ENCODE assay signal across 8 mouse cellular contexts in the genomic region with DNA sequence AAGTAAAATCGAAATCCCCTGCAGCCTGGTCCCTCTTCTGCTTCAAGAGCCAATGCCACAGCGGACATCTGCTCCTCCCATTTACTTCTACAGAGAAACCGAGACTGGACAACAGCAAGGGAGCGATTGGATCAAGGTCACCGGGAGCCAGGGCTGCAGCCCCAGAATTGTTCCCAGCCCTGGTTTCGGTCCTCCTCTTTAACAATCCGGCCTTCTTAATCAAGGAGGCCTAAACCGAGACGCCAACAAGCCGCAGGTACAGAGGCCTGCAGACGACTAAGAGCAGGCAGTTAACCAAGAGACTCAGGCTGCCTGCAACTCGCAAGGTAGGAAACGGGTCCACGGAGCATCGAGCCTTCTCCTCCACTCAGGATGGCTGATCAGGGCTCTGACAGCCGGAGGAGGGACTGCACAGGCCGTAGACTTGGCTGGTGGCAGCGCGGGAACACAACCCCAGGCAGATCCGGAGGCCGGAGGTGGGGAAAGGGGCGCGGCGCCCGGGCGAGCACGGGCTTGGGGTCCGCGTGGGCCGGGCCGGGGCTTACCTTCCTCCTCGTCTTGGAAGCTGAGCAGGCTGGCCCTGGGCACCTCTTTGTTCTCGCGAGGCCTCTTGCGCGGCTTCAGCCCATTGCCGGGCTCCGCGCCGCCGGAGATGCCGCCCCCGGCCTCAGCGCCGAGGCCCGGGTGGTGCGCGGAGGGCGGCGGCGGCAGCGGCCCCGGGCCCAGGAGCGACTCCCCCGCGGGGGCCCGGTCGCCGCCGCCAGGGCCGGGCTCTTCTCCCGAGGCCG. TPM values are rescaled to one million over a fixed set of nuclear protein-coding genes. Genes with fewer than 3 reads are reported as not detected.
A peak's percentile ranks its signal among the peaks of the same experiment; 100 is the strongest.
DNase-seq lines count a peak whose midpoint lies in the region; ATAC-seq and TF ChIP-seq lines count a peak whose summit lies in the region.

No protein-coding gene starts in this region.

- DNase-seq in CD8-positive naive resting alpha-beta T cell, adult 2 months (ENCODE audit: low read depth in 2 of 2, low spot score in 2 of 2) = peak; percentile 57 to 61
- DNase-seq in brain, embryonic 14.5 days (ENCODE audit: low read depth) = peak; percentile 70
- peak; percentile 71 to 87 for DNase-seq in kidney, postnatal 4 days
- DNase-seq in lung, adult 2 months = peak; percentile 53
- DNase-seq in testis, postnatal 14 days (ENCODE audit: low spot score) = peak; percentile 75

- peaks cover 4% of the 10 kb centered on the region for H3K27me3 ChIP-seq in erythroblast, embryonic 14.5 days (ENCODE audit: control insufficient read depth)
- no peaks in the 10 kb centered on the region for H3K27me3 ChIP-seq in heart, embryonic 16.5 days (ENCODE audit: control insufficient read depth, insufficient read depth, low read length)
- H3K27me3 ChIP-seq in neural tube, embryonic 15.5 days (replicated peaks) = no peaks in the 10 kb centered on the region

- H3K9me3 ChIP-seq in erythroblast, embryonic 14.5 days (ENCODE audit: control insufficient read depth, low read length) = peaks cover 3% of the 10 kb centered on the region; the same call in 1 of the 2 replicates
- no peaks in the 10 kb centered on the region for H3K9me3 ChIP-seq in heart, embryonic 16.5 days (replicated peaks; ENCODE audit: control insufficient read depth, low read length)
- no peaks in the 10 kb centered on the region for H3K9me3 ChIP-seq in neural tube, embryonic 15.5 days (replicated peaks)

- peaks cover 33% of the 10 kb centered on the region for H3K36me3 ChIP-seq in erythroblast, embryonic 14.5 days (ENCODE audit: control insufficient read depth)
- no peaks in the 10 kb centered on the region; the same call in 1 of the 2 replicates for H3K36me3 ChIP-seq in heart, embryonic 16.5 days (ENCODE audit: control insufficient read depth, insufficient read depth)
- H3K36me3 ChIP-seq in neural tube, embryonic 15.5 days = 0 out of 2 replicates have a peak, but pooled peaks cover 3% of the 10 kb centered on the region

- WGBS in heart, embryonic 16.5 days = under 1% methylated on average over 49 of the region's 63 CpGs
- WGBS in lung, adult 2 months = under 1% methylated on average over 63 of the region's 63 CpGs
- under 1% methylated on average over 49 of the region's 63 CpGs for WGBS in neural tube, embryonic 15.5 days

- peak overlapping the region; percentile 97 for H3K27ac ChIP-seq in heart, embryonic 16.5 days (ENCODE audit: low read length)
- H3K27ac ChIP-seq in neural tube, embryonic 15.5 days (replicated peaks) = peak overlapping the region; percentile 96

- no peak for TF ChIP-seq CTCF in brain, embryonic 14.5 days (IDR thresholded peaks at IDR 0.05; ENCODE audit: borderline replicate concordance, extremely low read depth, insufficient read depth, insufficient read length)
- no peak for TF ChIP-seq CTCF in lung, adult 2 months (IDR thresholded peaks at IDR 0.05; ENCODE audit: insufficient read depth, low read length)

- peak overlapping the region; percentile 98 for H3K9ac ChIP-seq in heart, embryonic 16.5 days (ENCODE audit: low read length)
- H3K9ac ChIP-seq in neural tube, embryonic 15.5 days (replicated peaks) = peak overlapping the region; percentile 96

- peak overlapping the region; percentile 89 for H3K4me2 ChIP-seq in heart, embryonic 16.5 days (ENCODE audit: low read depth, low read length)
- peak overlapping the region; percentile 68 for H3K4me2 ChIP-seq in neural tube, embryonic 15.5 days

- no peak for TF ChIP-seq POLR2A in brain, embryonic 14.5 days (IDR thresholded peaks at IDR 0.05; ENCODE audit: borderline replicate concordance, extremely low read depth, insufficient read depth, insufficient read length, poor library complexity, severe bottlenecking)
- no peak for TF ChIP-seq POLR2A in lung, adult 2 months (IDR thresholded peaks at IDR 0.05; ENCODE audit: borderline replicate concordance, extremely low read depth, low read depth, low read length)

- H3K4me3 ChIP-seq in erythroblast, embryonic 14.5 days (replicated peaks) = peak overlapping the region; percentile 98
- peak overlapping the region; percentile 98 for H3K4me3 ChIP-seq in heart, embryonic 16.5 days (ENCODE audit: low read length)
- peak overlapping the region; percentile 85 for H3K4me3 ChIP-seq in lung, adult 2 months (replicated peaks; ENCODE audit: extremely low read depth, low read depth, low read length)
- H3K4me3 ChIP-seq in neural tube, embryonic 15.5 days (replicated peaks) = peak overlapping the region; percentile 86

- H3K4me1 ChIP-seq in erythroblast, embryonic 14.5 days (ENCODE audit: control insufficient read depth) = peaks cover 46% of the 10 kb centered on the region
- H3K4me1 ChIP-seq in heart, embryonic 16.5 days (ENCODE audit: control insufficient read depth, insufficient read depth, low read length) = peaks cover 11% of the 10 kb centered on the region
- H3K4me1 ChIP-seq in lung, adult 2 months (ENCODE audit: control insufficient read depth, insufficient read depth, low read length) = peaks cover 3% of the 10 kb centered on the region; the same call in 1 of the 2 replicates
- H3K4me1 ChIP-seq in neural tube, embryonic 15.5 days = peaks cover 28% of the 10 kb centered on the region

- peak; percentile 69 for ATAC-seq in heart, embryonic 16.5 days (replicated peaks; ENCODE audit: extremely low read depth, insufficient read depth, low FRiP score)
- peak; percentile 71 for ATAC-seq in neural tube, embryonic 15.5 days (ENCODE audit: low FRiP score)

RNA-seq across cellular contexts. Expression of a gene that starts 0.7 kb away (rescaled TPM):
- 148 and 160 TPM in 2 replicates for polyA plus RNA-seq in brain, embryonic 14.5 days (2012; rRNA removed)
- polyA plus RNA-seq in erythroblast, embryonic 14.5 days (2012) = 1.5 and 2.1 TPM in 2 replicates
- 40.6 and 43.4 TPM in 2 replicates for polyA plus RNA-seq in heart, embryonic 16.5 days (2015; fragmentation: Nextera tagmentation; extraction: Ambion mirVana)
- polyA plus RNA-seq in lung, adult 2 months (2012; rRNA removed) = 12.2 and 21.7 TPM in 2 replicates
- 49.6 and 57.8 TPM in 2 replicates for polyA plus RNA-seq in neural tube, embryonic 15.5 days (2015; fragmentation: Nextera tagmentation; extraction: Ambion mirVana)

RNA-seq across cellular contexts. Expression of a gene that starts 32.5 kb away (rescaled TPM):
- 66.0 and 90.7 TPM in 2 replicates for polyA plus RNA-seq in brain, embryonic 14.5 days (2012; rRNA removed)
- polyA plus RNA-seq in erythroblast, embryonic 14.5 days (2012) = 8.1 and 8.8 TPM in 2 replicates
- polyA plus RNA-seq in heart, embryonic 16.5 days (2015; fragmentation: Nextera tagmentation; extraction: Ambion mirVana) = 10.8 and 11.2 TPM in 2 replicates
- 35.8 and 42.2 TPM in 2 replicates for polyA plus RNA-seq in lung, adult 2 months (2012; rRNA removed)
- polyA plus RNA-seq in neural tube, embryonic 15.5 days (2015; fragmentation: Nextera tagmentation; extraction: Ambion mirVana) = 40.6 and 46.2 TPM in 2 replicates

RNA-seq across cellular contexts. Expression of a gene that starts 51.3 kb away (rescaled TPM):
- polyA plus RNA-seq in brain, embryonic 14.5 days (2012; rRNA removed) = 0.63 and 0.87 TPM in 2 replicates
- not detected in 2 replicates for polyA plus RNA-seq in erythroblast, embryonic 14.5 days (2012)
- 0.40 TPM in 1 of 2 replicates, not detected in the other for polyA plus RNA-seq in heart, embryonic 16.5 days (2015; fragmentation: Nextera tagmentation; extraction: Ambion mirVana)
- 0.23 and 0.30 TPM in 2 replicates for polyA plus RNA-seq in lung, adult 2 months (2012; rRNA removed)
- polyA plus RNA-seq in neural tube, embryonic 15.5 days (2015; fragmentation: Nextera tagmentation; extraction: Ambion mirVana) = 0.18 and 0.33 TPM in 2 replicates

Comparison
In these comparisons a context has a peak if more than half of its experiments do, and no peak if none do; other contexts are left out.
1. Peak in every context shown above with its lines: DNase-seq, ATAC-seq, H3K4me3 ChIP-seq and H3K27ac ChIP-seq.